Mouse (Mus musculus) stomach, postnatal 0 days (tissue): ENCODE measurements around the gene Skap1. TPM values are rescaled to one million over a fixed set of nuclear protein-coding genes. Genes with fewer than 3 reads are reported as not detected.

Experiments
- ATAC-seq: fragments of 200-750 bp; cut with Nextera tagmentation; 2 replicates; pipeline ENCODE4 v1.8.0; 2017; ENCODE audit not compliant: low FRiP score, low TSS enrichment
- DNase-seq: peaks from one replicate; pipeline ENCODE4 v3.0.0-alpha.2; 2016; ENCODE audit warnings: low spot score
- H3K27ac ChIP-seq: fragments of 300-500 bp; sonication (generic); replicated peaks from 2 replicates; pipeline ENCODE4 v1.5.1; 2014; ENCODE audit warnings: mild to moderate bottlenecking, control low read depth
- H3K27me3 ChIP-seq: fragments of 300-500 bp; sonication (generic); 2 replicates; pipeline ENCODE4 v1.6.1; 2014; ENCODE audit warnings: low read length; ENCODE audit not compliant: control insufficient read depth, insufficient read depth
- H3K36me3 ChIP-seq: fragments of 300-500 bp; sonication (generic); 2 replicates; pipeline ENCODE4 v1.6.1; 2014; ENCODE audit warnings: low read length, mixed read lengths; ENCODE audit not compliant: control insufficient read depth, insufficient read depth
- H3K4me1 ChIP-seq: fragments of 300-500 bp; sonication (generic); replicated peaks from 2 replicates; pipeline ENCODE4 v1.6.1; 2014; ENCODE audit warnings: antibody characterized with exemption; ENCODE audit not compliant: control insufficient read depth, insufficient read depth
- H3K4me2 ChIP-seq: fragments of 300-500 bp; sonication (generic); replicated peaks from 2 replicates; pipeline ENCODE4 v1.6.1; 2014; ENCODE audit warnings: low read depth, mild to moderate bottlenecking, control low read depth, moderate library complexity
- H3K4me3 ChIP-seq: fragments of 300-500 bp; sonication (generic); 2 replicates; pipeline ENCODE4 v1.5.1; 2014; ENCODE audit warnings: low read depth, low read length, control low read depth
- H3K9ac ChIP-seq: fragments of 300-500 bp; sonication (generic); 2 replicates; pipeline ENCODE4 v1.6.1; 2014; ENCODE audit warnings: mild to moderate bottlenecking, low read length, control low read depth, mixed read lengths
- H3K9me3 ChIP-seq: fragments of 300-500 bp; sonication (generic); 2 replicates; pipeline ENCODE4 v1.6.1; 2016; ENCODE audit warnings: low read length; ENCODE audit not compliant: control insufficient read depth
- CTCF ChIP-seq: IDR thresholded peaks from 2 replicates; pipeline ENCODE4 v1.5.1; 2016; ENCODE audit warnings: antibody characterized with exemption, low read depth, mild to moderate bottlenecking, moderate library complexity
- EP300 ChIP-seq: optimal IDR thresholded peaks from 2 replicates; pipeline ENCODE3; 2016; ENCODE audit warnings: antibody characterized with exemption
- WGBS: fragments of 180-500 bp; shearing (Covaris S2); extraction: QIAGEN DNeasy Blood & Tissue Kit; methylation state at CpG from one replicate; pipeline ENCODE4 v1.1.7; 2014; 5-methylcytosine and 5-hydroxymethylcytosine counted together
- polyA plus RNA-seq: library from polyadenylated mRNA; unstranded; fragments of >200 nt; fragmentation: Nextera tagmentation; extraction: Ambion mirVana; gene quantifications from 2 replicates; pipeline ENCODE4 v1.2.1, GENCODE M21; 2015

Gene Skap1
- polyA plus RNA-seq, 1 experiment from 2014 or later: 0.56 TPM

DNA sequence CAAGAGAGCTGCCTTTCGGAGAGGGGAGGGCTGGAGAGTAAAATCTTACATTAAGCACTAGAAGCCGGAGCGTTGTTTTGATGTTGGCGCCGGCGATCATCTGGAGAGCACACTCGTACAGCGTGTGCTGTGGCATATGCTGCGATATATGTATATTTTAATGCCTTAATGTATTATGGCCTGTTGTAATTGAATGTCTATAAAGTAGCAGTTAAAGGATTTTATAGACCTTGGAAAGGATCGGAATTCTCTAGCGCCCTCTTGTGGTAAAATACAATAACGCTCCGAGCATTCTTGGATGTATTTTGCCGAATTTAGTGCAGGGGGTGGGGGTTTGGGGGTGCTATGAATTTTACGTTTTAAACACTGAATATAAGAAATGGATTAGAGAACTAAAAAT, 88.7 kb downstream of the Skap1 start:
- no peak overlapping the region for H3K27ac ChIP-seq
- no peak overlapping the region for H3K9ac ChIP-seq
- no peak overlapping the region; the same call in 1 of the 2 replicates for H3K4me2 ChIP-seq
- no peaks in the 10 kb centered on the region for H3K36me3 ChIP-seq
- no peak overlapping the region; the same call in 1 of the 2 replicates for H3K4me3 ChIP-seq
- no peaks in the 10 kb centered on the region for H3K9me3 ChIP-seq
- TF ChIP-seq CTCF (peak; percentile 82), EP300 (no peak)
- 11% methylated on average over 15 of the region's 15 CpGs for WGBS
- DNase-seq (no peak), ATAC-seq (no peak)
- H3K4me1 ChIP-seq: no peaks in the 10 kb centered on the region
- H3K27me3 ChIP-seq: no peaks in the 10 kb centered on the region

DNA sequence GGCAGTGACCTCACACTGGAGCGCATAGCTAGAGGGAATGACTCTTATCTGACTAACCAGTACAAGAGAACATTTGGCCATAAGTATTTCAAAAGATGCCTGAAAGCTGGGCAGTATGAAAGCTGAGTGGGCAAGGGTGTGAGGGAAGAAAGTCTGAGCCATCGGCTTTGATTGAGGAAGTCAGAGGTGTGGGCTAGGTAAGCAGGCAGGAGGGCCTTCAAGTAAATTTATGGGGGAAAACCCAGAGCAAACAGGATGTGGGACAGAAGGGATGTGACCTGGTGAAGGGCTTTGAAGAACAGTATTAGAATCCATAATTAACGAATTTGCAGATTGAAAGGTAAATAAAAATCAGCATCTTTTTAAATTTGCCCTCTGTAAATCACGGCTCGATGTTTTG, 95.8 kb downstream of the Skap1 start:
- WGBS: 59% methylated on average over 5 of the region's 5 CpGs
- H3K36me3 ChIP-seq: no peaks in the 10 kb centered on the region
- H3K4me2 ChIP-seq: no peak overlapping the region
- ATAC-seq (no peak), DNase-seq (no peak)
- no peaks in the 10 kb centered on the region for H3K27me3 ChIP-seq
- no peaks in the 10 kb centered on the region for H3K9me3 ChIP-seq
- no peak overlapping the region for H3K9ac ChIP-seq
- no peaks in the 10 kb centered on the region for H3K4me1 ChIP-seq
- no peak overlapping the region for H3K4me3 ChIP-seq
- no peak for TF ChIP-seq EP300
- no peak for TF ChIP-seq CTCF
- H3K27ac ChIP-seq: no peak overlapping the region

DNA sequence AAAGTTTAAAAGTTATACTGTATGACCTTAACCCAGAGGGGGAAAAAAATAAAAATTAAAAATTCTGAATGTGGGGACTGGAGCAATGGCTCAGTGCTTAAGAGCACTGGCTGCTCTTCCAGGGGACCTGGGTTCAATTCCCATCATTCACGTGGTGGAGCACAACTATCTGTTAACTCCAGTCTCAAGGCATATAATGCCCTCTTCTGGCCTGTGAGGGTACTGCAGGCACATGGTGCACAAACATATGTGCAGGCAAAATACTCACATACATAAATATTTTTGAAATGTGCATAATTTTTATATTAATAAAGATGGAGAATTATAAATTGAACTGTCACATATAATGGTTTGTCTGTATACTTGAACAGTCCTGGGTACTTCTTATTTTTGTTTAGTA, 99.7 kb downstream of the Skap1 start:
- Histone ChIP-seq H3K4me1 (no peaks in the 10 kb centered on the region), H3K36me3 (no peaks in the 10 kb centered on the region), H3K9ac (no peak overlapping the region), H3K4me3 (no peak overlapping the region), H3K9me3 (no peaks in the 10 kb centered on the region), H3K27me3 (no peaks in the 10 kb centered on the region), H3K4me2 (no peak overlapping the region), H3K27ac (no peak overlapping the region)
- 63% methylated on average over 1 of the region's 1 CpGs for WGBS
- TF ChIP-seq EP300 (no peak), CTCF (peak; percentile 34)
- no peak for ATAC-seq
- DNase-seq: no peak

DNA sequence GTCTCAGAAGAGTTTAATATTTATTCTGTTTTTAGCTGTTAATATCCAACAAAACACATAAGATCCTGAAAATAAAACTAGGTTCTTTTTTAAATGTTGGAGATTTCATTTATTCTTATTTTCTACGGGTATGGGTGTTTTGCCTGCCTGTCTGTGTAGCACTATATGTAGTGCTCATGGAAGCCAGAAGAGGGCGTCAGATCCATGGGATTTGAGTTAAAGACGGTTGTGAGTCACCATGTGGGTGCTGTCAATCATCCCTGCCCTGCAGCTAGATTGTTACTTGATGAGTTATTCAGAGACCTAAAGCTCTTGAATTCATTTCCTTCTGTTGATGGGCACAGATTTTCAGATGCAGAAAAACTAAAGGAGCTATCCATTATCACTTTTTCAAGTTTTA, 108.1 kb downstream of the Skap1 start:
- ATAC-seq: no peak
- TF ChIP-seq EP300 (no peak), CTCF (peak; percentile 46)
- no peak overlapping the region for H3K4me2 ChIP-seq
- no peak for DNase-seq
- 43% methylated on average over 3 of the region's 3 CpGs for WGBS
- H3K9ac ChIP-seq: no peak overlapping the region
- H3K27me3 ChIP-seq: no peaks in the 10 kb centered on the region
- H3K9me3 ChIP-seq: no peaks in the 10 kb centered on the region
- no peak overlapping the region for H3K27ac ChIP-seq
- no peaks in the 10 kb centered on the region for H3K36me3 ChIP-seq
- H3K4me1 ChIP-seq: no peaks in the 10 kb centered on the region
- no peak overlapping the region for H3K4me3 ChIP-seq

DNA sequence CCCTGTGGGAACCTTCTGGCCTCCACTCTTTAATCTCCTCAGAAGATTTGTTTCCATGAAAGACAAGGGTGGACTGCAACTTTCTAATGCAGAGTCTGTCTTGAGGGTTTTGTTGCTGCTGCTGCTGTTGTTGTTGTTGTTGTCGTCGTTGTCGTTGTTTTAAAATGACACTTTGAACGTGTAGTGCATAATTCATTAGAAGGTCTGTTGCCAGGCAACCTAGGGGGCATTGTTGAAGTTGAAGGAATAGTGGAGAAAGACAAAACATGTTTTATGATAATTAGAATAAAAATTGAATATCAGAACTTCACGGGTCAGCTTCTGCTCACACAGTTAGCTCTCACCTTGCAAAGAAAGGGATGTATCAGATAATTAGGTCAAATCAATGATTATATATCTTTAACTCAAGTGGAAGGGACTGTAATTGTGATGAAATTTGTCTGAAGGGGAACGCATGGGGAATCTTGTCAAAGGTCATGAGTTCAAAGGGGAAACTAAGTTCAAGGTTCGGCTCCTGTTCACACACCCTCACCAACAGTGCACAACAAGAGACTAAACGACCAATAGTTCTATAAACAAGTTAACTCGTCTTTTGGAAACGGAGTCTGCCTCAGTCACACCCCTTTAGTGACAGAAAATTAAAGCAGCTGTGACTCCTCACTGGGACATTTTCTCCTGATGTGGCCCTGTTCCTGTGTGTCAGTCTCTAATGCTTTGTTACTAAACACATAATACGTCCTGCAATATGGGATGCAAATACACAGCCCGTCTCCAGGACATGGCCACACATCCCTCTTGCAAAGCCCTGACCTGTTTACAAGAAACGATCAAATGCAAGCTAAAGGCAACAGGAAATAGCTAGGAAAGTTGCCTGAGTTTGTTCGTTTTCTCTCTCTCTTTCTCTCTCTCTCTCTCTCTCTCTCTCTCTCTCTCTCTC, 112.4 kb downstream of the Skap1 start:
- H3K27ac ChIP-seq: no peak overlapping the region
- H3K4me1 ChIP-seq: no peaks in the 10 kb centered on the region
- H3K4me2 ChIP-seq: no peak overlapping the region
- TF ChIP-seq EP300 (no peak), CTCF (no peak)
- 44% methylated on average over 14 of the region's 14 CpGs for WGBS
- no peaks in the 10 kb centered on the region for H3K36me3 ChIP-seq
- no peak overlapping the region for H3K9ac ChIP-seq
- H3K4me3 ChIP-seq: no peak overlapping the region
- ATAC-seq (no peak), DNase-seq (no peak)
- H3K9me3 ChIP-seq: no peaks in the 10 kb centered on the region
- no peaks in the 10 kb centered on the region for H3K27me3 ChIP-seq
